Mouse (Mus musculus): ENCODE data around the gene Epb41l3.

GRCm38 (mm10) chr17:69105799-69106401, 30.4 kb downstream of the Epb41l3 start:
- no peak for TF ChIP-seq CTCF (IDR thresholded peaks at IDR 0.05; ENCODE audit: insufficient read depth, low read depth, low read length)
- no peak for TF ChIP-seq POLR2A (IDR thresholded peaks at IDR 0.05; ENCODE audit: insufficient read depth, low read depth, low read length)
